Mouse (Mus musculus) liver, embryonic 16.5 days (tissue): ENCODE results near the gene Cxxc4. TPM values are rescaled to one million over a fixed set of nuclear protein-coding genes. Genes with fewer than 3 reads are reported as not detected.

Experiments used
- ATAC-seq: fragments of 200-750 bp; cut with Nextera tagmentation; 2 replicates; pipeline ENCODE4 v1.8.0; 2017; ENCODE audit warnings: low read depth, mild to moderate bottlenecking, moderate number of reproducible peaks, moderate library complexity
- H3K27ac ChIP-seq: fragments of 300-500 bp; sonication (generic); 2 replicates; pipeline ENCODE4 v1.5.1; 2014; ENCODE audit warnings: mild to moderate bottlenecking, low read length
- H3K27me3 ChIP-seq: fragments of 300-500 bp; sonication (generic); 2 replicates; pipeline ENCODE4 v1.6.1; 2014; ENCODE audit warnings: low read depth, low read length, mixed read lengths; ENCODE audit not compliant: control insufficient read depth, insufficient read depth
- H3K36me3 ChIP-seq: fragments of 300-500 bp; sonication (generic); 2 replicates; pipeline ENCODE4 v1.6.1; 2014; ENCODE audit warnings: mild to moderate bottlenecking; ENCODE audit not compliant: control insufficient read depth, insufficient read depth
- H3K4me1 ChIP-seq: fragments of 300-500 bp; sonication (generic); 2 replicates; pipeline ENCODE4 v1.6.1; 2014; ENCODE audit warnings: low read depth, low read length, mixed read lengths; ENCODE audit not compliant: control insufficient read depth
- H3K4me2 ChIP-seq: fragments of 300-500 bp; sonication (generic); 2 replicates; pipeline ENCODE4 v1.6.1; 2014; ENCODE audit warnings: low read depth, low read length, mixed read lengths
- H3K4me3 ChIP-seq: fragments of 300-500 bp; sonication (generic); 2 replicates; pipeline ENCODE4 v1.5.1; 2014; ENCODE audit warnings: low read depth, mild to moderate bottlenecking, low read length
- H3K9ac ChIP-seq: fragments of 300-500 bp; sonication (generic); 2 replicates; pipeline ENCODE4 v1.6.1; 2014; ENCODE audit warnings: low read depth, low read length
- H3K9me3 ChIP-seq: fragments of 300-500 bp; sonication (generic); replicated peaks from 2 replicates; pipeline ENCODE4 v1.6.1; 2016; ENCODE audit warnings: low read length; ENCODE audit not compliant: control insufficient read depth
- WGBS: fragments of 180-500 bp; shearing (Covaris S2); extraction: QIAGEN DNeasy Blood & Tissue Kit; methylation state at CpG from one replicate; pipeline ENCODE4 v1.1.7; 2014; ENCODE audit not compliant: insufficient replicate concordance; 5-methylcytosine and 5-hydroxymethylcytosine counted together
- microRNA counts: library from miRNA; unstranded; fragments of <30 nt; microRNA quantifications from one replicate; lab custom pipeline; 2016
- microRNA-seq: library from miRNA; unstranded; fragments of <30 nt; microRNA quantifications from one replicate; pipeline ENCODE4, GENCODE M21; 2016
- polyA plus RNA-seq: library from polyadenylated mRNA; unstranded; fragments of >200 nt; fragmentation: Nextera tagmentation; extraction: Ambion mirVana; gene quantifications from 2 replicates; pipeline ENCODE4 v1.2.1, GENCODE M21; 2015

The Cxxc4 gene
- polyA plus RNA-seq, 1 experiment from 2014 or later: 0.24 TPM

- ATAC-seq: no peak
- Histone ChIP-seq H3K27me3 (no peaks in the 10 kb centered on the region), H3K9me3 (no peaks in the 10 kb centered on the region), H3K4me3 (no peak overlapping the region), H3K27ac (no peak overlapping the region), H3K36me3 (no peaks in the 10 kb centered on the region), H3K9ac (no peak overlapping the region), H3K4me1 (no peaks in the 10 kb centered on the region), H3K4me2 (no peak overlapping the region)
- 52% methylated on average over 21 of the region's 21 CpGs for WGBS
These were observed 66.6 kb downstream of the Cxxc4 start for GRCm38 (mm10) chr3:134302681-134303491.

- H3K4me2 ChIP-seq: no peak overlapping the region
- no peak overlapping the region for H3K4me3 ChIP-seq
- H3K36me3 ChIP-seq: no peaks in the 10 kb centered on the region
- no peaks in the 10 kb centered on the region for H3K27me3 ChIP-seq
- no peak overlapping the region for H3K9ac ChIP-seq
- H3K4me1 ChIP-seq: no peaks in the 10 kb centered on the region
- ATAC-seq: no peak
- WGBS: 44% methylated on average over 3 of the region's 3 CpGs
- no peak overlapping the region for H3K27ac ChIP-seq
- no peaks in the 10 kb centered on the region for H3K9me3 ChIP-seq
These were observed 67.2 kb downstream of the Cxxc4 start for GRCm38 (mm10) chr3:134303492-134303808.

DNA sequence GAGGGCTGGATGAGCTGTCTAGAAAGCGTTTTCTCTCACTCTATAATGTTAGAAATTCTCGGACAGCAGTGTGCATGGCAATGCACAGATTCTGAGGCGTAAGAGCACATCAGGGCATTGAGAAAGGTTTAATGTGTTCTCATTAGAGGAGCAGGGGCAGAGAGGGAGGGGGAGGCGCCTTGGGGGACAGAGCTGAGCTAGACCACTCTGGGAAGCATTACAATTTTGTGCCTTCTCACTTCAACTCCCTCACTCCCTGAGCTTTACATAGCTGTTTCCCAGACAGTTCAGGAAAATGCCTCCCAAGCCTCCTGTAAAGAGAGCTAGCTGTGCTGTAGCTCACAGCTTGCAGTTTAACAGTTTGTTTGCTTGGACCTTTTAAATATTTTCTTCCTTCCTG is 70.2 kb downstream of the Cxxc4 start:
- H3K9ac ChIP-seq: no peak overlapping the region
- H3K4me1 ChIP-seq: no peaks in the 10 kb centered on the region
- no peaks in the 10 kb centered on the region for H3K9me3 ChIP-seq
- ATAC-seq: no peak
- H3K27me3 ChIP-seq: no peaks in the 10 kb centered on the region
- H3K4me3 ChIP-seq: no peak overlapping the region
- H3K27ac ChIP-seq: no peak overlapping the region
- no peaks in the 10 kb centered on the region for H3K36me3 ChIP-seq
- H3K4me2 ChIP-seq: no peak overlapping the region
- WGBS: 58% methylated on average over 4 of the region's 4 CpGs

- Histone ChIP-seq H3K36me3 (no peaks in the 10 kb centered on the region), H3K27ac (no peak overlapping the region), H3K9me3 (no peaks in the 10 kb centered on the region), H3K4me1 (no peaks in the 10 kb centered on the region), H3K4me2 (no peak overlapping the region), H3K4me3 (no peak overlapping the region), H3K9ac (no peak overlapping the region), H3K27me3 (no peaks in the 10 kb centered on the region)
- ATAC-seq: no peak
These were observed 71.5 kb downstream of the Cxxc4 start for GRCm38 (mm10) chr3:134307801-134308200.

MicroRNA genes within 50 kb of the gene (microRNA counts, 519-probe panel; counts per million panel counts)
- 2,369 counts per million, percentile 54 among the panel's probes with 10 or more counts for microRNA mmu-miR-1895 (lab: Ali Mortazavi, UCI)

Small RNAs within 50 kb of the gene (microRNA-seq; reads per million reads assigned to microRNA genes)
- gene Mir1895: not detected
